Mouse (Mus musculus): ENCODE data around the gene Zbtb34.

DNA sequence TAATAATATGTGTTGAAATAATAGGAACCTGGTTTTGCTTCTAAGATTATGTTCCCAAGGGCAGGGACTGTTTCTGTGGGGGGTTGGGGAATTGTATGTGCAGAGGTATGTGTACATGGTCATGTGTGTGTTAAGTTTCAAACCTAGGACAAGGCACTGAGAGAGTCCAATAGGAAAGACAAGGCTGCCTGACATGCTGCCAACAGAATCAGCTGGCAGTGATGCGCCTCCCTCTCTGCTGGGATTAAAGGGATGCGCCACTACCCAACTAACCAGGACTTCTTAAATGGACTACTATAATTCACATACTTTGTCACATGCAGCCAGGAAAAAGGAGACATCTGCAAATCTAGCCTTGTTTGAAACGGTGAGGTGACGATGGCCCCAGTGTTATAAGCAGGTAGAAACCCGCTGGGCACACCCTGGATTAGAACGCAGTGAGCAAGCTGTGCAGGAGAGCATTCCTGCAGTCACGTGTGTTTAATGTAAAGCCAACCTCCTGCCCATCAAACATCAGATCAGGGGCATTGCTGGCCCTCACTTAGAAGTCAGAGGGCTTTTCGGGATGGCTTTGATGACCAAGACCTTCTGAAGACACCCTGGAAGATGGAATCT, 4.0 kb upstream of the Zbtb34 start:
- TF ChIP-seq POLR2A (IDR thresholded peaks at IDR 0.05; ENCODE audit: borderline replicate concordance, control insufficient read depth, low read depth, low read length) (no peak), CTCF (IDR thresholded peaks at IDR 0.05; ENCODE audit: control insufficient read depth, insufficient read depth, low read length) (no peak)

All from bone marrow, adult 2 months (tissue).